Mouse (Mus musculus) heart, postnatal 0 days (tissue): ENCODE results near the gene Camkmt.

ENCODE experiments used
- CTCF ChIP-seq: IDR thresholded peaks from 2 replicates; pipeline ENCODE4 v1.5.1; 2016; ENCODE audit warnings: antibody characterized with exemption, control low read depth, low read depth
- EP300 ChIP-seq: IDR thresholded peaks from 2 replicates; pipeline ENCODE4 v1.6.1; 2016; ENCODE audit warnings: antibody characterized with exemption, low read depth

DNA sequence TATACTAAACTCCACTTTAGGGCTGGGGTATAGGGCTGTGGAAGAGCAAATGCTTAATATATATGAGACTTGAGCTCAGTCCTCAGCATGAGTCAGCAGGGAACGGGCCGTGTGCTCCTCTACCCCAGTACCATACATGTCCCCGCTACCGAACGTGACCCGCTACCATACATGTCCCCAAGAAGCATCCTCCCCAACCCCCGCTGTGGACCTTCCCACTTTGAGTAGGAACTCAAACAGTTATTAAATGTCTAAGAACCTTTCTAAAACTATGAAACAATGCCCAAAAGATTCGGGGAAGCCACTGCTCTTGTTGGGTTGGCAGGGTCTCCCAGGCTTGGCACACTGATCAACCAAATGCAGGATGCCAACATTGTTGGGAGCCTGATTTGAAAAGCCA lies 390.9 kb downstream of the Camkmt start:
- no peak for TF ChIP-seq CTCF
- TF ChIP-seq EP300 = no peak
